Mouse (Mus musculus) spleen, embryonic (tissue): Measurements from ENCODE around the gene Fam3b.

Source experiments
- CTCF ChIA-PET: fragments of 350-600 bp; sonication (Branson Sonifier 250); formaldehyde crosslinking; loops from one replicate; lab custom pipeline; 2022; lab: Charles Lee

Fam3b gene

DNA sequence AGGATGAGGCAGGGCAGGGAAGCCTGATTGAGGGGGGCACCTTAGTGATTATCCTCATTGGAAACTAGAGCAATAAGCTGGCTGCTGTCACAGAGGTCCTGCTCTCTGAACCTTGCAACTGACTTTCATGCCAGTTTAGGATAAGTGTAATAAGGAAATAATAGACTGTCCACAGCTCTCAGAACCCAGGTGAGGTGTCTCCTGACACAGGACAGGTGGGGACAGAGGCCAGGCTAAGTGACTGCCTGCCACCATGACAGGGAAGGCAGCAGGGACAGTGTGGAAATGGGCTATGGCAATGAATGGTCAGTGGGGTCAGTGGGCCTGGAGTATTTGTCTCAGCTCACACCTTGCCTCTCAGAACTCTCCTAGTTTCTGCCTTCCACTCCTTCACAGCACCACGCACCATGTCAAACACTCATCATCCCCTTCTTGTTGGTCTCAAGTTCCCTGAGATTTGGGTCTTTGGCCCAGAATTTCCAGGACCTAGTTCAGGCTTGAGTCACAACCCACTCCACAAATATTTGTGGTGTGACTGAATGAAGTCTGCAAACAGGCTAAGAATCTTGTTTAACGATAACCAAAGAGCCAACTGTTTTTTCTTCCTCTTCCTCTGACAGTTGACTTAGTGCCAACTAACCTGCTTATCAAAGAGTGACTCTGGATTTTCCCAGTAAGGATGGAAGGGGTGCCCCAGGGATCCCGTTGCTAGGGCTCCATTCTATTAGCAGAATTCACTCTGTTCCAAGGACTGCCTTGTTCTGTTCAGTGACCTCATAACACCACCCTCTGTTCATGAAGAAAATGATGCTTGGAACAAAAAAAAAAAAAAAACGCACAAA is at the start of gene Fam3b:
Gene Fam3b (minus strand): TSS at position 718 of the 842 bp plus-strand sequence.
- CTCF ChIA-PET, result no interaction called here

DNA sequence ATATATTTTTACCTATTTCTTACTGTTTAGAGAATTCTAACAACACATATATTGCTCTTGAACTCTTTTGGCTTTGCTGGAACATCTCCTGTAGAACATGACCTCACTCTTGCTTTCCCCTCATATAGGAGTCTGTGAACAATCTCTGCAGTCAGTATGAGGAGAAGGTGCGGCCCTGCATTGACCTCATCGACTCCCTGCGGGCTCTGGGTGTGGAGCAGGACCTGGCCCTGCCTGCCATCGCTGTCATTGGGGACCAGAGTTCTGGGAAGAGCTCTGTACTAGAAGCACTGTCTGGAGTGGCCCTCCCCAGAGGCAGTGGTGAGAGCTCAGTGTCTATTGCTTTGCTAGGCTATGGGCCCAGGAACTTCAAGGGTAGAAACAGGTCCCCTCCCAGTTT is 29.7 kb upstream of the Fam3b start:
- CTCF ChIA-PET, result no interaction called here

DNA sequence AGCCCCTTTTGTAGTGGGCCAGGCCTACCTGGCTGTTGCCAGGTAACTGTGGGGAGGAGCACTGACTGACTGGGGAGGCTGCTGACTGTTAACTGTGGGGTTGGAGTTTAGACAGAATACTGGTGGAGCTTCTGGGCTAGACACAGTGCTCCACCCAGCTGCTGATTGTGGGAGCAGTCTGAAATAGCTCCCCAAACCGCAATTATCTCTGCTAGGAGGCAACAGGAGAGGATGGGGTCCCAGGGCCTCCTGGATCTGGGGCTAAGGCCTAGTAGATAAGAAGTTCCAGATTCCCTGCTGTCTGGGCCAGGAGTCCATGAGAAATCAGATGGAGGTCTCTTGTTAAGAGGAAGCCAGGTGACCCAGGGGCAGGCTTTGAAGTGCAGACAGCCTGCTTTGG is 22.2 kb upstream of the Fam3b start:
- CTCF ChIA-PET, result no interaction called here

GRCm38 (mm10) chr16:97535808-97536413 is 21.3 kb upstream of the Fam3b start:
- CTCF ChIA-PET, result no interaction called here

DNA sequence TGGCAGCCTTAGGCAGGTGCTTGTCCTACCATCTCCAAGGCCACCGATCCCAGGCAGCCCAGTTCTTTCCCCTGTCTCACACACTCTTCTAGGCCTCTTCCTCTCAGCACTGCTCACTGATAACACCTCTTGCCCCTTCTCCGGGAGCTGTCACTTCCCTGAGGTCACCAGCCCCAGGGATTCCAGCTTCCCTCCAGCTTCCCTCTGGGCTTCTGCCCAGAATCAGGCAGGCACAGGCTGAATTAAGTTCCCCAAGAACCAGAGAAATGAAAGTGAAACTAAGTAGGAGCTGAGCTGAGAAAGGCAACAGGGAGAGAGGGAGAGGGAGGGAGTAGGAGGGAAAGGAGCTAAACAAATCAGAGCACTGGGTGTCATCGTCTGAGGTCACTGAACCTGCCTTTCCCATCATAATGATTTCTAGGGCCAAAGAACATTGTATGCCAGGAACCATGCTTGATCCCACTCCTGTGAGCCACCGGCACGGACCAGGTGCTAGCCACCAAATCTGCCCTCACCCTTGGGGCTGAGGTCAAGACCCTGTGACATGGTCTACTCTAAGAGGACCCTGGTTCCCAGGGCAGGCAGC is 20.4 kb upstream of the Fam3b start:
- CTCF ChIA-PET, result no interaction called here

DNA sequence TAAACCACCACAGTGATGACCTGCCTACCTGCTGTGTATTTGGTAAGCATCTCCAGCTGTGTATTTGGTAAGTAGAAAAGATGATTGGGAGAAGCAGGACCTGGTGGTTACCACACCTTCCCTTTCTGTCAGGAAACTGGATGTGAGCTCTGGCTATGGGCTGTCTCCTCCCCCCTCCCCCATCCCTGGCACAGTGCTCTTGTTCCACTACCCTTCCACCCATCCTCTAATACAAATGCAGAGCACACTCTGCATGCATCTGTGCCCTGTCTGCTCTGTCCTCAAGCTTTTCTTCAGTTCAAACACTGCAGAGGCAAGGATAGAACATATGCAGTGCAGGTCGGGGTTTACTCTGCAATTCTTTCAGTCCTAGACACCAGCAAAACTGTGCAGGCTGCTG is 19.8 kb upstream of the Fam3b start:
- CTCF ChIA-PET, result no interaction called here

DNA sequence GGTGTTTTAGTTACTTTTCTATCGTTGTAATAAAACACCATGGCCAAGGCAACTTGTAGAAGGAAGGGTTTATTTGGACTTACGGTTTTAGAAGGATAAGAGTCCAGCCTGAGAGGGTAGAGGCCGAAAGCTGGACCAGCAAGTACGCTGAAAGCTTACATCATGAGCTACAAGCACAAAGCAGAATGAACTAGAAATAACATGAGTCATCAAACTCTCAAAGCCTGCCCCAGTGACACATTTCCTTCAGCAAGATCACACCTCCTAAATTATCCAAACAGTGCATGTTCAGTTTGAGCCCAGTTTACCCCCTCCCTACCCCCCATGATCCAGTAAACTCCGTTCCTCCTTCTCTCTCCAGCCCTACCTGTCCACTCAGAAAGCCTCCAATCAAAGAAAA is 19.1 kb upstream of the Fam3b start:
- CTCF ChIA-PET, result no interaction called here

- CTCF ChIA-PET, result no interaction called here
Measured at GRCm38 (mm10) chr16:97533126-97533525, 18.5 kb upstream of the Fam3b start.

- CTCF ChIA-PET, result no interaction called here
Measured at GRCm38 (mm10) chr16:97529241-97529640, 14.6 kb upstream of the Fam3b start.

DNA sequence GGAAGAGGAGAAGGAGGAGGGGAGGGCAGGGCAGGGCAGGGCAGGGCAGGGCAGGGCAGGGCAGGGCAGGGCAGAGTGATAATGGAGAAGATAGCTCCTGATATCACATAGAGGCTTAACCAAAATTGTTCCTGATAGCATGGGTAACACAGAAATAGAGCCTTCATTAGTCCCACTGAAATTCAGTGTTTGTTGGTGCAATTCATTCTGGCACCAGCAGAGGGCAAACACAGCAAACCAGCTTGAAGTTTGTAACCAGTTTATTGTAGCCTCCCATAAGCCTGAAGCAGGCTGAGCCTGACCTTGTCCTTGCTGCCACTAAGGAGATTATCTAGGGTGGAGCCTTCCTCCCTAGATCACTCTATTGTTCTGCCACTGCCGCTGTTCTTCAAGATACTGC is 8.4 kb upstream of the Fam3b start:
- CTCF ChIA-PET, result interaction anchor here (1.0 kb wide), 1 partner anchor 69 kb away, joined by 3 read pairs; no protein-coding TSS in a partner anchor

GRCm38 (mm10) chr16:97521983-97522382 is 7.4 kb upstream of the Fam3b start:
- CTCF ChIA-PET, result no interaction called here

DNA sequence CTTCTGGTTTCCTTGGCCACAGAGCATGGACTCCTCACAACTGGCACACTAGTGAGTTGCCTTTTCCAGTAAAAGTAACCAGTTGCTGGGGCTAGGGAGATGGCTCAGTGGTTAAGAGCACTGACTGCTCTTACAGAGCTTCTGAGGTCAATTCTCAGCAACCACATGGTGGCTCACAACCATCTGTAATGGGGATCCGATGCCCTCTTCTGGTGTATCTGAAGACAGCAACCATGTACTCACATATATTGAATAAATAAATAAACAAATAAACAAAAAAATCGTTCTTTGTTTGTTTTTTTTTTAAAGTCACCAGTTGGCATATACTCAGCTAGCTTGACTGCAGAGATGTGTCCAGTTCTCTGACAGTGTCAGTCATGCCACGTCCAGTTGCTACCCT is 1.7 kb upstream of the Fam3b start:
- CTCF ChIA-PET, result no interaction called here

DNA sequence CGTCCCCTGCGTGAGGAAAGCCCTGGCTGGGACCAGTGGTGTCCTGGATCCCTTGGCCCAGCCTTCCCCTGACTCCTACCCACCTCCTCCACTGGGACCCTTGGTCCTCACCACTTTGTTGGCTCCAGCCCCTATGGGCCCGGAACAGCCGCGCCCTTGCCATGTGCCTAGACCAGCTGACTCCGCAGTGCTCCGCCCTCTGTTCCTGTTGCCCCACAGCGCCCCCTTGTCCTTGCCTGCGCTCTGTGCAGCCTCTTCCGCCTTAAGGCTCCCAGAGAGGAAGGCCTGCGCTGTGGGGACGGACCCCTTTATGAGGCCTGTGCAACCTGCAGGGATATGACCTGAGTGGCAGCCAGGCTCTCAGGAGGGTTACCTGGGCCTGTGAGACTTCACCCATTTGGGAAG is 2.3 kb downstream of the Fam3b start:
- CTCF ChIA-PET, result no interaction called here

DNA sequence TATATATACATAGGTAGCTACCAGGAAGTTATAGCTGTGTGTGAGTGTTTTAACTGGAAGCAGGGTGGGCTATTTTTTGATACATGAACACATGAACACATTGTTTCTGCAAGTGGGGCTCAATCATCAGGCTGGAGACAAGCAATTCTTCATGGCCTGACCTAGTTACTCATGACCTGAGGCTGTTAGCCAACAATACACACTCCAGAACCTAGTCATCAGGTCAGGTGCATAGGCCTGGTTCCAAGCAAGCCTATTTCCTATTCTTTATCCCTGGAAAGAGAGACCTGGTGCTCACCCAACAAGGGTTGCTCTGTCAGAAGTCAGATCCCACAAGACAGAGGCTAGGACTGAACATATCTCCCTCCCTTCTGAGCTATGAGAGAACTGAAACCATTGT is 3.1 kb downstream of the Fam3b start:
- CTCF ChIA-PET, result no interaction called here

GRCm38 (mm10) chr16:97510849-97511248 is 3.8 kb downstream of the Fam3b start:
- CTCF ChIA-PET, result no interaction called here

DNA sequence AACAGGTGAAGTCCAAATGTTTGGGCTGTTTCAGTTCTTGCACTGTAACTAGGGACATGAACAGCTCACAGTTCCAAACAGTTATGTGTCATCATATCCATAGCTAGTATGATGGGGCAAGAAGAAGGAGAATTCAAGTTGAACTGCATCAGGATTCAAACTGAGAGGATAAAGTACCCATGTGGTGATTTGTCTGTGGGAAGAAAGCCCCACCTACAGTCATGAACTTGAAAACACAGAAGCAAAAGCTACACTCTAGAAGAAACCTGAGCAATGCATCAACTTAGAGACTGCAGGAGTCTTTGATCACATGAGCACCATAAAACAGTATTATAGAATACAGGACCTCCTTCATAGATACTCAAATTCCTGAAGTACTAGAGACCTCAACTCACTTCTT is 6.8 kb downstream of the Fam3b start:
- CTCF ChIA-PET, result no interaction called here

DNA sequence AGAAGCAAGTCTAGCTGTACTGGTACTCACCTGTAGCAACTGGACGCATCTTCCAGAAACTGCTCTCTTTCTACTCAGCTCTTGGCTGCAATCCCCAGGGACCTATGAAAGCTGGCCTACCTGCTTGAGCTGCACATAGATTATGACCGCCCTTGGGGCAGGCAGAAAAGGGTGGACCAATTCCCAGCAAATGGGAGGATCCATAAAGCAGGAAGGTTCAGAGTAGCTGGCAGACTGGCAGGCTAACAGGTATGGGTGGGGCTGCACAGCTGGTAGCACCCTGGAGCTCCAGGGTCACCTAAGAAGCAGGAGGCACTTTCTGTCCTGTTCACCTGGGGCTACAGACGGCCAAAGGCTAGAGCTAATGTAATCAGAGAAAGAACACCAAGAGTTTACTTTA is 9.8 kb downstream of the Fam3b start:
- CTCF ChIA-PET, result no interaction called here

GRCm38 (mm10) chr16:97503849-97504248 is 10.8 kb downstream of the Fam3b start:
- CTCF ChIA-PET, result no interaction called here

- CTCF ChIA-PET, result no interaction called here
Measured at GRCm38 (mm10) chr16:97500901-97501300, 13.7 kb downstream of the Fam3b start.

GRCm38 (mm10) chr16:97499450-97499849 is 15.2 kb downstream of the Fam3b start:
- CTCF ChIA-PET, result no interaction called here

GRCm38 (mm10) chr16:97498139-97498538 is 16.5 kb downstream of the Fam3b start:
- CTCF ChIA-PET, result no interaction called here

DNA sequence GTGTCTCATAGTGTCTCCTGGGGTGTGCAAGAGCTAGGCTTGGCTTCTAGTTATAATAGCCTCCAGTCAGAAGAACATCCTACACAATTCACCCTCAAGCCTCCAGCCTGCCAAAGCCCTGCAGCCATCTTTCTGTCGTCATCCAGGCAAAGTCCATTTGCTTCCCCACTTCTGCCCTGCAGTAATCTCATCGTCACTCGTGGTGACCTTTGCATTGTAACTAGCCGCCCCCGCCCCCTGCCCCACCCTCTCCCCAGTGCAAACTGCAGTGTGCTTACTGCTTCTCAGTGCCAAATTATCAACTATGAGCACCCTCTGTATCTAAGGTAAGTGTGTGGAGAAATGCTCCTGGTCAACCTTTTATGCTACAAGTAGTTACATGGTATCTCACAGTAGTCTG is 16.9 kb downstream of the Fam3b start:
- CTCF ChIA-PET, result no interaction called here

GRCm38 (mm10) chr16:97496026-97496425 is 18.6 kb downstream of the Fam3b start:
- CTCF ChIA-PET, result no interaction called here
